Comparison of ENCODE assay signal across 7 mouse cellular contexts in genomic region chr13:74591401-74591821, GRCm38 (mm10). TPM values are rescaled to one million over a fixed set of nuclear protein-coding genes. Genes with fewer than 3 reads are reported as not detected.
DNase-seq lines count a peak whose midpoint lies in the region; ATAC-seq and TF ChIP-seq lines count a peak whose summit lies in the region.
"Not testable (repeated sequence)": the region's sequence is repeated elsewhere in the genome, so short reads cannot be mapped to it uniquely, and the experiment has no call there.

No protein-coding gene starts in this region.

- not testable (repeated sequence) for H3K4me3 ChIP-seq in intestine, embryonic 15.5 days (replicated peaks)

- peak; percentile 28 for DNase-seq in Patski (ENCODE audit: low read depth, low spot score)
- DNase-seq in adrenal gland, postnatal 36 days = peak; percentile 8 to 31
- peak; percentile 2 to 31 for DNase-seq in heart, adult 18-20 months
- peak; percentile 4 for DNase-seq in liver
- DNase-seq in lung, postnatal 14 days = peak; percentile 5
- DNase-seq in retina, postnatal 1 day = peak; percentile 5

- CTCF ChIA-PET in Patski (lab: Charles Lee) = not testable (repeated sequence)

- not testable (repeated sequence) for H3K27ac ChIP-seq in intestine, embryonic 15.5 days

- not testable (repeated sequence) for H3K9me3 ChIP-seq in intestine, embryonic 15.5 days

- not testable (repeated sequence) for H3K9ac ChIP-seq in intestine, embryonic 15.5 days

- not testable (repeated sequence) for TF ChIP-seq CTCF in Patski (IDR thresholded peaks at IDR 0.05)

- in situ Hi-C loops in Patski (cut with MboI; ENCODE audit: low pct_unique_long_range_greater_than_20kb) = not testable (repeated sequence)

- 52% methylated on average over 12 of the region's 12 CpGs for WGBS in intestine, embryonic 15.5 days

- H3K27me3 ChIP-seq in Patski; intestine, embryonic 15.5 days (replicated peaks): not testable (repeated sequence)

- H3K4me1 ChIP-seq in intestine, embryonic 15.5 days (replicated peaks) = not testable (repeated sequence)

- POLR2A ChIA-PET in Patski (lab: Charles Lee) = not testable (repeated sequence)

- H3K4me2 ChIP-seq in intestine, embryonic 15.5 days (replicated peaks) = peak overlapping the region; percentile 14; the same call in 1 of the 2 replicates

- not testable (repeated sequence) for H3K36me3 ChIP-seq in intestine, embryonic 15.5 days

- peak; percentile 100 for ATAC-seq in Patski
- not testable (repeated sequence) for ATAC-seq in intestine, embryonic 15.5 days

RNA-seq across cellular contexts. Expression of gene Erap1, which starts 48.0 kb away (rescaled TPM):
- 29.3 TPM for polyA plus RNA-seq in Patski (2021)
- 10 to 100 TPM; 80.0 to 92.4 TPM for total RNA-seq in adrenal gland, postnatal 36 days (2021)
- total RNA-seq in heart, adult 18-20 months (2021) = 10 to 100 TPM; 44.6 to 52.3 TPM
- 33.8 and 42.3 TPM in 2 replicates for polyA plus RNA-seq in intestine, embryonic 15.5 days (2015; fragmentation: Nextera tagmentation; extraction: Ambion mirVana)
